Mouse (Mus musculus) cerebellum, adult 2 months (tissue): Measurements from ENCODE around the gene Cdc25b. TPM values are rescaled to one million over a fixed set of nuclear protein-coding genes. Genes with fewer than 3 reads are reported as not detected.

Source experiments
- DNase-seq, 2 experiments: peaks; one replicate each; pipeline ENCODE4 v3.0.0; 2021
- H3K27ac ChIP-seq: fragments of 200-500 bp; 2 replicates; pipeline ENCODE4 v1.5.1; 2012; ENCODE audit warnings: low read length, control low read depth, inconsistent platforms; ENCODE audit not compliant: insufficient read depth
- H3K27me3 ChIP-seq: fragments of 200-500 bp; 2 replicates; pipeline ENCODE4 v1.6.1; 2012; ENCODE audit warnings: inconsistent platforms, mild to moderate bottlenecking, low read length, moderate library complexity; ENCODE audit not compliant: control insufficient read depth, insufficient read depth
- H3K4me1 ChIP-seq: fragments of 200-500 bp; 2 replicates; pipeline ENCODE4 v1.6.1; 2011; ENCODE audit warnings: low read length; ENCODE audit not compliant: control insufficient read depth, insufficient read depth
- H3K4me3 ChIP-seq: fragments of 200-500 bp; replicated peaks from 2 replicates; pipeline ENCODE3; 2011; ENCODE audit warnings: mild to moderate bottlenecking, low read depth, low read length, control low read depth; ENCODE audit not compliant: insufficient read depth
- CTCF ChIP-seq: fragments of 200-500 bp; IDR thresholded peaks from 2 replicates; pipeline ENCODE4 v1.5.1; 2011; ENCODE audit warnings: low read depth, mild to moderate bottlenecking, control low read depth, low read length, moderate library complexity, borderline replicate concordance; ENCODE audit not compliant: insufficient read depth
- POLR2A ChIP-seq: fragments of 200-500 bp; IDR thresholded peaks from 2 replicates; pipeline ENCODE4 v1.6.1; 2011; ENCODE audit warnings: low read length, control low read depth, borderline replicate concordance; ENCODE audit not compliant: insufficient read depth
- WGBS: fragments of 180-500 bp; shearing (Covaris S2); methylation state at CpG from one replicate; pipeline ENCODE4 v1.1.7; 2018; 5-methylcytosine and 5-hydroxymethylcytosine counted together
- polyA plus RNA-seq: library from polyadenylated mRNA; depleted of rRNA; stranded (reverse); fragments of >200 nt; gene quantifications from 2 replicates; pipeline ENCODE4 v1.2.3, GENCODE M21; 2012; rRNA removed

Cdc25b gene
- polyA plus RNA-seq, 1 experiment = 26.4 TPM

DNA sequence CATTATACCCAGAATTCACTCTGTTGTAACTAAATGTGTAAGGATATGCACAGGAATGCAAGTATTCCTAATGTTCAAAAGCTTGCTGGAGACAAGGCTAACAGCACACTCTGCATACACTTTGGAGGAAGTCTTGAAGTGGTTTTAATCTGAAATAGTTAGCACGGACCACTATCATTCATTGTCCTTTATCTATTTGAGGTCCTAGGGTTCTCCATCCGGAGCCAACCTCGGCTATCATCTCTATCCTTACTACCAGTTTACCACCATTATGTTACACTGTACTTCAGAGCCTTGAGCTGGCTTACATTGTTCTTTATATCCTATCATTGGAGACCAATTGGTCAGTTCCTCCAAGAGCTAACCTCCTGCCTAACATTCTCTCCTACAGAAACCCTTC lies 40.5 kb downstream of the Cdc25b start:
- 86% methylated on average over 3 of the region's 3 CpGs for WGBS

DNA sequence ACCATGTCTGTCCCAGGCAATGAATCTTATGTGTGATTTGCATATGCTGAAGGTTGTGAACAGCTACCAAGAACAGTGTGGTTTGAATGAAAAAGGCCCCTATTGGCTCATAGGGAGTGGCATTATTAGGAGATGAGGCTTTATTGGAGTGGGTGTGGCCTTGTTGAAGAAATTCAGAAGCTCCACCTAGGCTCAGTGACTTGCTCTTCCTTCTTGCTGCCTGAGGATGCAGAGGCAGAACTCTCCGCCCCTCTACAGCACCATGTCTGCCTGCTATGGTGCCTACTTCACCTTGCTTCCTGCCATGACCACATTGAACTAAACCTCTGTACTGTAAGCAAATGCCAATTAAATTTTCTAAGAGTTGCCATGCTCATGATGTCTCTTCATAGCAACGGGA lies 45.8 kb downstream of the Cdc25b start:
- 95% methylated on average over 2 of the region's 2 CpGs for WGBS
- H3K27me3 ChIP-seq = no peaks in the 10 kb centered on the region
- H3K4me3 ChIP-seq = no peak overlapping the region
- TF ChIP-seq POLR2A = no peak
- TF ChIP-seq CTCF = no peak
- H3K4me1 ChIP-seq = peaks cover 3% of the 10 kb centered on the region; the same call in 1 of the 2 replicates
- DNase-seq = no peak
- no peak overlapping the region for H3K27ac ChIP-seq

More for the DNA sequence above, 40.5 kb downstream of the Cdc25b start:
- TF ChIP-seq CTCF (no peak), POLR2A (no peak)
- Histone ChIP-seq H3K27me3 (no peaks in the 10 kb centered on the region), H3K27ac (no peak overlapping the region), H3K4me1 (no peaks in the 10 kb centered on the region), H3K4me3 (no peak overlapping the region)
- no peak for DNase-seq

DNA sequence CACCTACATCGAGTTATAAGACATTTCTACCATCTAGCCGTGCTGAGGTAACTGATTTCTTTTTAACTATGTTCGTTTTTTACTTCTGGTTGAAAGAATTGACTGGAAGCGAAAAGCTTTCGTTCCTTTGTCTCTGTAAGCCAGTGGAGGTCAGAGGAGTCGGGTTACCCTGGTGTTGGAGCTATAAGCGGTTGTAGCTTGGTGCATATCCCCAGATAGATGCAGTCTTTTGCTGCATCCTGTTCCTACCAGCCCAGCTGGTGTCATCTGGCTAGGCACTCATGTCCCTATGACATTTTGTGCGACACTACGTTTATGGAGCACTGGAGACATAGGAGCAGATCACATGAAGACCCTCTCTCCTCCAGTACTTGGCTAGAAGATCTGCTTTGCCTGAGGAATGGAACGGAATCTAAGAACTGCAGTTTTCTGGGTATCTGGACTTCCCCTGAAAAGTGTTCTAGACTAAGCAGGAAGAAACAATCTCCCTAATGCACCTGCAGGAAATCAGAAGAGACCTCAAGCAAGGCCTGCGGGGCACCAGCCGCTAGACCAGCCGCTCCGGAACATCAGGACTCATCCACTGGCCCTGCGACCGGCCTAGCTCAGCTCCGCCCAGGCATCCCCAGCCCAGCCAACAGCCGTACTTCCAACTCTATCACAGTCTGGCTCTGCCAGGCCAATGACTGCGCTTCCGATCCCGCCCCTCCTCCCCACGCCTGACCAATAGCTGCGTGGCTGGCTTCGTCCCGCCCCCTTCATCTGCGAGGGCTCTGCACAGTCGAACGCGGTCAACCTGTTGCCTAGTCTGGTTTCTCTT lies 46.8 kb downstream of the Cdc25b start, which contains the start of gene Mavs:
Mavs (plus strand) TSS at position 757 of the 820 bp plus-strand sequence.
- peak within 1 kb of the TSS; percentile 67 for H3K4me3 ChIP-seq
- no peaks in the 10 kb centered on the region for H3K27me3 ChIP-seq
- DNase-seq = peak; percentile 92 to 95
- H3K4me1 ChIP-seq = peaks cover 3% of the 10 kb centered on the region; the same call in 1 of the 2 replicates
- H3K27ac ChIP-seq = no peak within 1 kb of the TSS
- 12% methylated on average over 29 of the region's 29 CpGs for WGBS
- TF ChIP-seq CTCF = no peak
- TF ChIP-seq POLR2A = peak; percentile 73; the same call in 1 of the 2 replicates

DNA sequence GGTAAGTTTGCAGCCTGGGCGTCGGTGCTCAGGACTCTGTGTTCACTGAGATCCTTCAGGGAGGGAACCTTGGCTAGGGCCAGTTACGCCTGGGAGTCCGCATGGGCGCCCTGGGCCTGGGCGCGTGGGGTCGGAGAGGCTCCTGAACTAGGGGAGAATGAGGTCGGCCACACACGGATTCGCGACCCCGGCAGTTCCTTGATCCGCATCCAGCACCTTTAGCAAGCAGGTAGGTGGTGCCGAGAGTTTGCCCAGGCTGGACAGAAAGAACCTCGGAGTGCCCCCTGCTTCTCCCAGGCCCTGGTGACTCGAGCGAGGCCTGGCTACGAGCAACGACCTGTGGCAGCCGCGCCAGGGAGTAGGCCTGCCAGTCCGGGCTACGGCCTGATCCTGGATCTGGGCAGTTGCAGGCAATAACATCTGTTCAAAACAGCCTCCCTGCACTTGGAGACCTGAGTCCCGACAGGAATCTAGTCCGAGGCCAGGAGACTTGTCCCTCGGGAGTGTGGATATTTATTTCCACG lies 47.4 kb downstream of the Cdc25b start:
- Histone ChIP-seq H3K27ac (no peak overlapping the region), H3K4me3 (peak overlapping the region; percentile 67), H3K27me3 (no peaks in the 10 kb centered on the region), H3K4me1 (peaks cover 3% of the 10 kb centered on the region; the same call in 1 of the 2 replicates)
- no peak for DNase-seq
- 2% methylated on average over 28 of the region's 28 CpGs for WGBS
- TF ChIP-seq CTCF = no peak
- TF ChIP-seq POLR2A = no peak

DNA sequence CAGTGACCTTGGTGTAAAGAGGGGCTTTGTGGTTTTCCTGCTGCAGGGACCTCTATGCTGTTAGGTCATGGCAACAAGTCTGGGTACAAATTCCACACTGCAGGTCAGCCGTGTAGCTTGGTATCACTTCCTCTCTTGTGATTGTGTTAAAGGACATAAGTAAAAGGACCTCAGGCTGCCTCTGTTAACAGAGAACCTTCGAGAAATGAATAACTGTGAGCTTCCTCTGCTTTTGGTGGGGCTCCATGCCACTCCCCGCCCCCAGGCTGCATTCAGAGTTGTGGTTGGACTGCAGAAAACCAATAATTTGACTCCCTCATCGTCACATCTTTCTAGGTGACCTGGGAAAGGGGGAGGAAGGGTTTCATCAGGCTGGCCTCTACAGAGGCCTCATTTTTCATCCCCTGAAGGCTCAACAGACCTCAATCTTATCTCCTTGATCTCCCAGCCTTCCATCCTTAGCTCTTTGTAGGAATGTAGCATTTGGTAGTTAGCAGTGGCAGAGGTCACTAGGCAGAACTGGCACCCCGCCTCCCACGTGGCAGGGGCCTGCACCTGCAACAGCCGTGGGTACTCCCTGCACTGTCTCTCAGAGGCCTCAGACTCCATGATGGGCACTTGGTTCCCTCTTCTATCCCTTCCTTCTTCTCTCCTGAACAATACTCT lies 48.4 kb downstream of the Cdc25b start:
- no peak for DNase-seq
- peaks cover 3% of the 10 kb centered on the region; the same call in 1 of the 2 replicates for H3K4me1 ChIP-seq
- no peak for TF ChIP-seq POLR2A
- TF ChIP-seq CTCF = no peak
- H3K4me3 ChIP-seq = no peak overlapping the region
- no peaks in the 10 kb centered on the region for H3K27me3 ChIP-seq
- 81% methylated on average over 7 of the region's 7 CpGs for WGBS
- no peak overlapping the region for H3K27ac ChIP-seq

DNA sequence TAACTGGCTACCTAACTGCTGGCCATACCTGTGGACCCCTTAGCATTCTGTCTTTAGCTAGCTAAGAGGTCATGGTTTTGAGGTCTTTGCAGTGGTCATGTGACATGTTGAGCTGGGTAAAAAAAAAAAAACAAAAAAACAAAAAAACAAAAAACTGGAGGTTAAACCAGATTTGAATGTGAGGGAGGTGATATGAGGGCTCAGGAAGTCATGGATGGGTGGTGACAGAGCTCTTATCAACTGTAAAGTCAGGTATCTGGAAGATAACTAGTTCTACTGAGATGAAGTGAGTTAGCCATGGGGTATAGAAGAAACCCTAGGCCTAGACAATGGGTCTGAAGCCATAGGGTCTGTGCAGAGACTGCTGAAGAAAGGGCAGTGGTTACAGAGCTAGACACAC lies 55.4 kb downstream of the Cdc25b start:
- no peak for TF ChIP-seq POLR2A
- TF ChIP-seq CTCF = no peak
- no peaks in the 10 kb centered on the region for H3K4me1 ChIP-seq
- no peaks in the 10 kb centered on the region for H3K27me3 ChIP-seq
- no peak overlapping the region for H3K4me3 ChIP-seq
- DNase-seq = no peak
- H3K27ac ChIP-seq = no peak overlapping the region

DNA sequence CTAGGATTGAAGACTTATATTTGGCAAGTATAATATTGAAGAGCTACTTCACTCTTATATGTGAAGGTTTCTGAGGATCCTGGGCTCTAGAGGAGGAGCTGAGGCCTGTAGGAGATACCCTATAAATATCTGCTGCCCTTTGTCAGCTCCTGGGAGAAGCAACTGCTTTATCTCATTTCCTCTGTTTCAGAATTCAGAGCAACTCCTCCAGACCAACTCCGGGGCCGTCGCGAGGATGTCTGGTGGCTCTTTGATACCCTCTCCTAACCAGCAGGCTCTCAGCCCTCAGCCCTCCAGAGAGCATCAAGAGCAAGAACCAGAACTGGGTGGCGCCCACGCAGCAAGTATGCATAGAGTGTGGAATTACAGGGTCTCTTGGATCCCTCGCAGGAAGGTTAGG lies 56.2 kb downstream of the Cdc25b start:
- 92% methylated on average over 7 of the region's 7 CpGs for WGBS
- Histone ChIP-seq H3K4me3 (no peak overlapping the region), H3K4me1 (no peaks in the 10 kb centered on the region), H3K27ac (no peak overlapping the region), H3K27me3 (no peaks in the 10 kb centered on the region)
- TF ChIP-seq POLR2A (no peak), CTCF (no peak)
- no peak for DNase-seq

Other genes starting within 250 kb of the Cdc25b start
- 75.1 and 87.0 TPM in 2 replicates for gene Gfra4, start 143.9 kb upstream of the Cdc25b start, polyA plus RNA-seq
- 1.5 and 3.6 TPM in 2 replicates for gene Adam33, start 123.1 kb upstream of the Cdc25b start, polyA plus RNA-seq
- 0.07 and 0.17 TPM in 2 replicates for gene Siglec1, start 100.2 kb upstream of the Cdc25b start, polyA plus RNA-seq
- gene Hspa12b, start 59.7 kb upstream of the Cdc25b start, polyA plus RNA-seq = 7.8 and 8.0 TPM in 2 replicates
- not detected in 2 replicates for gene Gm11037, start 53.5 kb upstream of the Cdc25b start, polyA plus RNA-seq
- 137 and 143 TPM in 2 replicates for gene 1700037H04Rik, start 26.9 kb upstream of the Cdc25b start, polyA plus RNA-seq
- 66.2 and 72.5 TPM in 2 replicates for gene Cenpb, start 6.9 kb upstream of the Cdc25b start, polyA plus RNA-seq
- gene Spef1, start 333 bp downstream of the Cdc25b start, polyA plus RNA-seq = 9.9 and 10.2 TPM in 2 replicates
- 43.7 and 44.7 TPM in 2 replicates for gene Ap5s1, start 20.1 kb downstream of the Cdc25b start, polyA plus RNA-seq
- gene Mavs, start 47.1 kb downstream of the Cdc25b start, polyA plus RNA-seq = 11.6 and 12.6 TPM in 2 replicates
- 35.6 and 36.7 TPM in 2 replicates for gene Pank2, start 75.5 kb downstream of the Cdc25b start, polyA plus RNA-seq
- 14.5 and 14.6 TPM in 2 replicates for gene Rnf24, start 165.9 kb downstream of the Cdc25b start, polyA plus RNA-seq